Mouse (Mus musculus): ENCODE results near the gene Adgrg3.
"Not testable (repeated sequence)": the region's sequence is repeated elsewhere in the genome, so short reads cannot be mapped to it uniquely, and the experiment has no call there.

Gene Adgrg3

GRCm38 (mm10) chr8:95025421-95025820 is 7.9 kb downstream of the Adgrg3 start:
- DNase-seq (ENCODE audit: low spot score) = peak; percentile 68

- not testable (repeated sequence) for DNase-seq (ENCODE audit: low spot score)
Observed at GRCm38 (mm10) chr8:95028391-95028790, 10.9 kb downstream of the Adgrg3 start.

GRCm38 (mm10) chr8:95037106-95037925 is 19.8 kb downstream of the Adgrg3 start:
- no peak for DNase-seq (ENCODE audit: low spot score)

- DNase-seq (ENCODE audit: low spot score) = no peak
Observed at GRCm38 (mm10) chr8:95041883-95042784, 24.6 kb downstream of the Adgrg3 start.

GRCm38 (mm10) chr8:95044811-95045210 is 27.3 kb downstream of the Adgrg3 start:
- no peak for DNase-seq (ENCODE audit: low spot score)

- no peak for DNase-seq (ENCODE audit: low spot score)
Observed at GRCm38 (mm10) chr8:95046982-95047381, 29.5 kb downstream of the Adgrg3 start.

- DNase-seq (ENCODE audit: low spot score) = no peak
Observed at GRCm38 (mm10) chr8:95047884-95048680, 30.6 kb downstream of the Adgrg3 start.

GRCm38 (mm10) chr8:95049636-95050035 is 32.1 kb downstream of the Adgrg3 start:
- no peak for DNase-seq (ENCODE audit: low spot score)

GRCm38 (mm10) chr8:95054438-95054837 is 36.9 kb downstream of the Adgrg3 start:
- DNase-seq (ENCODE audit: low spot score) = no peak

GRCm38 (mm10) chr8:95054927-95055510 is 37.5 kb downstream of the Adgrg3 start, which contains the start of gene Drc7:
Gene Drc7 (plus strand): TSS chr8:95055103.
- no peak for DNase-seq (ENCODE audit: low spot score)

- no peak for DNase-seq (ENCODE audit: low spot score)
Observed at GRCm38 (mm10) chr8:95056414-95056813, 38.9 kb downstream of the Adgrg3 start.

- DNase-seq (ENCODE audit: low spot score) = no peak
Observed at GRCm38 (mm10) chr8:95058661-95059060, 41.2 kb downstream of the Adgrg3 start.

GRCm38 (mm10) chr8:95059812-95060533 is 42.5 kb downstream of the Adgrg3 start:
- no peak for DNase-seq (ENCODE audit: low spot score)

- DNase-seq (ENCODE audit: low spot score) = no peak
Observed at GRCm38 (mm10) chr8:95064531-95064930, 47.0 kb downstream of the Adgrg3 start.

- peak; percentile 84 for DNase-seq (ENCODE audit: low spot score)
Observed at GRCm38 (mm10) chr8:95067582-95067981, 50.1 kb downstream of the Adgrg3 start.

- DNase-seq (ENCODE audit: low spot score) = no peak
Observed at GRCm38 (mm10) chr8:95075504-95075903, 58.0 kb downstream of the Adgrg3 start.

GRCm38 (mm10) chr8:95076151-95076550 is 58.7 kb downstream of the Adgrg3 start:
- DNase-seq (ENCODE audit: low spot score) = no peak

- DNase-seq (ENCODE audit: low spot score) = no peak
Observed at GRCm38 (mm10) chr8:95078055-95078454, 60.6 kb downstream of the Adgrg3 start.

GRCm38 (mm10) chr8:95079305-95079704 is 61.8 kb downstream of the Adgrg3 start:
- no peak for DNase-seq (ENCODE audit: low spot score)

- peak; percentile 98 for DNase-seq (ENCODE audit: low spot score)
Observed at GRCm38 (mm10) chr8:95080381-95081341, 63.2 kb downstream of the Adgrg3 start, which contains the start of gene Katnb1. Gene Katnb1 (plus strand): TSS chr8:95081186.

All from testis, postnatal 10 days (tissue).